Mouse (Mus musculus) spleen, postnatal 36 days (tissue): Measurements from ENCODE around the gene Kdm4b.

Experiments used
- DNase-seq, 2 experiments: peaks; one replicate each; pipeline ENCODE4 v3.0.0; 2022; ENCODE audit warnings: low spot score in 2 of 2, mixed read lengths in 1 of 2

The Kdm4b gene

DNA sequence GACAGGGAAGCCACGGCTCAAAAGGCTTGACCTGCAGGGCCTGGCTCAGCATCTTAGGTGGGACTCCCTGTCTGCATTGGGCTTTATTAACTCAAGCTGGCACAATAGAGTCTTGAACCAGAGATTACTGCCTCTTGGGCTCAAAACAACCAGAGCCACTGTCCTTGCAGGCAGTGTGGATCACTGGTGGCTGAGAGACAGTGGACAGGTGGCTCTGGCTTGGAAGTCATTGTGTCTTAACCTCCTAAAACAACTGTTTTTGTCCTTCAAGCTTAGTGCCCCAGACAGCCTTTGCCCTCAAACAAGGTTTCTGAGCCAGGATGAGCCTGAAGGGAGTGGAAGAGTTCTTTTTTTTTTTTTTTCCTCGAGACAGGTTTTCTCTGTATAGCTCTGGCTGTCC, 19.5 kb downstream of the Kdm4b start:
- DNase-seq: no peak

DNA sequence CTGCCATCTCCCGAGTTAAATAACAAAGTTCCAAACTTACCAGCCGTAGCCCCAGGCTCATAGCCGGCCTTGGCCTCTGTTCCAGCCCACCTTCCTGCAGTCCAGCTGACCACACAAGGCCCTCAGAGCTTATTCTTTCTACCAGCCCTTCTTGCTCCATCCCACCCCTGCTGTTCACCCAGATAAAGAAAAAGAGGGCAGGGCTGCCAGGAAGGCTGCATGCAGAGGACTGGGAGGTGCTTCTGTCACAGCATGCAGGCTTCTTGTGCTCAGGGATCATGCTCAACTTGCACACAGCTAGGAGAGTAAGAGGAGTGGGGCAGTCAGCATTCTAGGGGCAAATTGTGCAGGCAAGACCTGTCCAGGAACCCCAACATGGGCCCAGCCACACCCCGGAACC, 22.3 kb downstream of the Kdm4b start:
- DNase-seq: no peak

DNA sequence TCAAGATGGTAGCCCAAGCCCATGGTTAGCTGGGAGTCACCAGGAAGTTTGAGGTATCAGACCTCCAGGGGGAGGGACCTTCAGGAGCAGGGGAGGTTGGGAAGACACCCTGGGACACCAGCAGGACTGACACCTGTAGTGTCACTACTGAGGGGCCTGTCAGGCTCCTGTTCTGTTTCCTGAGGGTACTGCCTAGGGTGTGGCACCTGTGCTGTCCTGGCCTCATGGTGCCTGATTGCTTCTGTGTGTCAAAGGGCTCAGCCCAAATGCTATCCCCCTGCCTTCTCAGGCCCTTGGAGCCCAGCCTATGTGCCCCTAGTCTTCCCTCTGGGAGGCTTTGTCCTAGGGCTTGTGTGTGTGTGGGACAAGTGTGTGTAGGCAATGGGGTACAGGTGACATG, 22.7 kb downstream of the Kdm4b start:
- no peak for DNase-seq

DNA sequence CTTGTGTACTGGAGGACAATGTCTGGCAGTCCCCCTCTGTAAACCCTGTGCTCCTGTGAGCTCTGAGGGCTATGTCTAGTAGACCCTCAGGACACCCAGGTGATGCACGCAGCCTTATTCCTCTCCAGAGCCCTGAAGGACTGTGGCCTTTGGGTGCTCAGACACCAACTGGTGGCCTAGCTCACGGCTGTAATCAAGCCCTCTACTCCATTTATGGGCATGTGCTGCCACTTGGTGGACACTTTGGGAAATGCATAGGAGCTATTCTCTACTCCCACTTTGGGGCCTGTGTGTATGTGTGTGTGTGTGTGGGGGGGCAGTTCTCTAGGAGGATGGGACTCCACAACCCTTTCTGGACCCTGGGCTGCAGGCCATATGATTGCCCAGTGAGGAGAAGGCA, 24.8 kb downstream of the Kdm4b start:
- peak; percentile 69 to 70 for DNase-seq

GRCm38 (mm10) chr17:56356921-56357885, 31.3 kb downstream of the Kdm4b start:
- peak; percentile 51 to 58 for DNase-seq

GRCm38 (mm10) chr17:56359183-56359725, 33.4 kb downstream of the Kdm4b start:
- no peak for DNase-seq

GRCm38 (mm10) chr17:56359864-56360263, 34.0 kb downstream of the Kdm4b start:
- no peak for DNase-seq

- no peak for DNase-seq
These were observed 34.6 kb downstream of the Kdm4b start for GRCm38 (mm10) chr17:56360451-56360850.

DNA sequence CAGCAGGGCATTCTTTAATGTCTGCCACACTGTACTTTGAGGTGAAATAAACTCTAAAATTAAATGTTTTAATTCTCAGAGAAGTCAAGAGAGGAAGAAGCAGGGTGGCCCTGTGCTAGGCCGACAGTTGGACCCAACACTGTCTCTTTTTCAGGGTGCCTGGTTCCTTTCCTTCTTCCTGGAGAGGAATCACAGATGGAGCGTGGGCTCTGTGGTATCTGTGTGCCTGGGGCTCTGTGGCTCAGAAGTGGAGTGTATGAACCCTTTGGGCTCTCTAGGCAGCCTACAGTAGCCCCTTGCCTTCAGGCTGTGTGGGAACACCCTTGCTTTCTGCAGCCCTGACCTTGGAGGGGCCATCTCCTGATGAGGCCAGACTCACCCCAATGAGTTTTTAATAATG, 35.7 kb downstream of the Kdm4b start:
- no peak for DNase-seq

DNA sequence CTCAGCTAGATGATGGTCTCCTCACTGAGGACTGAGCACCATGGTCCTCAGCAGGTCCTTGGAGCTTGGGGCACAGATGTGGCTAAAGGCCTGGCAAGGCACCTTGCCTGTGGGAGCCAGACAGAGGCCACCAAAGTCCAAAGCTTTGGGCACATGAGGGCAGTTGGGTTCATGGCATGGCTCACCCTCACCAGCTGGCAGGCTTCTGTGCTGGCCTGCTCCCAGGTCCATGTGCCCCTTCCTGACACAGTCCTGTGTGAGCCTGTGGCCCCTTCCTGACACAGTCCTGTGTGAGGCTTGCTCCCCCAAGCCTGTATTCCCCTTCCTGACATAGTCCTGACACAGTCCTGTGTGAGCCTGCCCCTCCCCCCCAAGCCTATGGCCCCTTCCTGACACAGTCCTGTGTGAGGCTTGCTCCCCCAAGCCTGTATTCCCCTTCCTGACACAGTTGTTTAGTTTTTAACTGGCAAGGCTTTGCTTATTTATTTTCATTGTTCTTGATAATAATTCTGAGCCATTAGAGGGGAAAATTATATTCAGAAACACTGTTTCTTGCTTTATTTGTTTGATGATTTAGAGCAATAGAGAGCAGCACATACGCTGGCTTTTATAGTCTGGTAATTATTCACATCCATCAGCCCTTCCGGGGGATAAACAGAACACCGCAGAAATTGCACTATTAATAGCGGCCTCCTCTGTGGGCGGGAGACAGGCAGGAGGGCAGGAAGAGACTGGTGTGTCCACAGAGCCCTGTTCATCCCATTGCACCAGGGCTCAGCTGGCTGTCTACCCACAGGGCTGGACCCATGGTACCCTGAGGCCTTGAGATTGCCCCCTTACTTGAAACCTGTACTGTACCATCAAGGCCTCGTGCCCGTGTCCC, 40.2 kb downstream of the Kdm4b start:
- DNase-seq: no peak

GRCm38 (mm10) chr17:56368291-56368790, 42.5 kb downstream of the Kdm4b start:
- DNase-seq: no peak

DNA sequence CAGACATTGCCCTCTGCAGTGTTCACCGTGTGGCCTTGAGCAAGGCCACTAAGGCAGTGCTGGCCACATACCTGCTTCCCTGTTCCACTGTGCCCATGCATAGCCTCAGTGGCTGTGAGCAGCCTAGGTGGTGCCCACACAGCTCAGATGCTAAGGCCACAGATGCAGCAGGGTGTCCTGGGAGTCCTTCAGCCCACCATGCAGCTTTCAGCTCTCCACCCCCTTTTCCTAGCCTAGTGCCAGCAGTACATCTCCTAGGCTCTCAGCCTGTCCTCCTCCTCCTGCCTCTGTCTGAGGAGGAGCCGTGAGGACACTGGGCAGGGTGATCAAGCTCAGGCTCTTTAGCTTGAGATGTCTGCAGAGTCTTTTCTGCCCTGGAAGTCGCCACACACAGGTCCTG, 44.2 kb downstream of the Kdm4b start:
- DNase-seq: no peak

DNA sequence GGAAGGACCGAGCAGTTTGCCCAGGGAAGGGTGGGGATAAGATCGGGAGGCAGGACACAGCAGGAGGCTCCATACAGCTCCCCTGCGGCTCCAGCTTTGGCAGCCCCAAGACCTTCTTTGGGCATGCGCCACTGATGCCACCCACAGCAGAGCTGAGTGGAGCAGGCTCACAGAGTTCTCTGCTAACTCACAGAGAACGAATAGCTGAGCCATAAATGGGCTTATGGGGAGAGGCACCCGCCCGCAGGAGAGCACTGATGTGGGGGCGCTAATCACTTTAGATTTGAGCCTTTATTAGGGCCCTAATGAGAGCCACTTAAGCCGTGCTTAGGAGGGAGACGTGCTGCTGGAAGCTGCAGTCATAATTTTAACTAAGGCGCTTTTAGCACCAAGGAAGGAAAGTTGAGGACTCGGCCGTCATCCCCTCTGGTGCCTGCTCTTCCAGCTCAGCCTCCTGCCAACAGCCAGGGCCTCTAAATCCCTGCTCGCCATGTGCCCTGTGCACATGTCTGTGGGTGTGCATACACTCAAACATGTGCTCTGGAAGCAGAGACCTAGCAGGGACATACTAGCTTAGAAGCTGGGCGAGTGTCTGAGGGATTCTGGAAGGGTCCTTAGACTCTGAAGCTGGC, 45.3 kb downstream of the Kdm4b start:
- no peak for DNase-seq

- DNase-seq: no peak
These were observed 46.2 kb downstream of the Kdm4b start for GRCm38 (mm10) chr17:56372109-56372508.

GRCm38 (mm10) chr17:56373136-56374034, 47.5 kb downstream of the Kdm4b start:
- no peak for DNase-seq

DNA sequence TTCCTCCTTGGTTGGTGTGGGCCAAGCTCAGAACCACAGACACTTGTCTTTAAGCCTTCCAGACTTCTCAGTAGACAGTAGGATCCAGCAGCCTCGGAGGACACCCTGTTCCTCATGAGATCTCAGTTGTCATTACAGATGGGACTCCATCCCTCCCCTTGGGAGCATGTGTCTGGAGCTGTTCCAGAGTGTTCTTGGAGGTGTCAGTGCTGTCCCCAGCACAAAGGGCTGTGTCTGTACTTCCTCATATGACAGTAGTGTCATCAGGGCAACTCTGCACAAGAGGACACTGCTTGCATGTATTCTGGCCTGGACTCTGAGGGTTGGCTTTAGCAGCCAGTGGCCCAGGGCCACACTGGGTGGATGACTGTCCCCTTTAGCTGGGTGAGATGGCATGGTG, 49.0 kb downstream of the Kdm4b start:
- DNase-seq: no peak

- no peak for DNase-seq
These were observed 53.5 kb downstream of the Kdm4b start for GRCm38 (mm10) chr17:56379281-56379834.

- no peak for DNase-seq
These were observed 54.4 kb downstream of the Kdm4b start for GRCm38 (mm10) chr17:56380286-56380685.

DNA sequence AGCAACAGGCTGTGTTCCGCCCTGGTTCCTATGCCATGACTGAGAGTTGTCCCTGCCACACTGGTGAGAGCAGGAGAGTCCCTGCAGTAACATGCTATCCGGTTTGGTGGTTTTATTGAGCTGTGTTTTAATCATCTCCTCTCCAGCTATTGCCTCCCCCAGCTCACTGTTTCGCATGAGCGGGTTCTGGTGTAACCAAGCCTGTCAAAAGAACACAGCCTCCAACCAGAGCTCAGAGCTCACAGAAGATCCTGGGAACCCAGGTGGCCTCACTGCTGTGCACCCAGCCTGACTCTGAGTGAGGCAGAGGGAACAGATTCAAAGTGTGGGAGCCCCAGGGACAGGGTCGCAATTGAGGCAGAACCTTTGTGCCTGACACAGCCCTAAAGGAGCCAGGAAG, 55.3 kb downstream of the Kdm4b start:
- no peak for DNase-seq

DNA sequence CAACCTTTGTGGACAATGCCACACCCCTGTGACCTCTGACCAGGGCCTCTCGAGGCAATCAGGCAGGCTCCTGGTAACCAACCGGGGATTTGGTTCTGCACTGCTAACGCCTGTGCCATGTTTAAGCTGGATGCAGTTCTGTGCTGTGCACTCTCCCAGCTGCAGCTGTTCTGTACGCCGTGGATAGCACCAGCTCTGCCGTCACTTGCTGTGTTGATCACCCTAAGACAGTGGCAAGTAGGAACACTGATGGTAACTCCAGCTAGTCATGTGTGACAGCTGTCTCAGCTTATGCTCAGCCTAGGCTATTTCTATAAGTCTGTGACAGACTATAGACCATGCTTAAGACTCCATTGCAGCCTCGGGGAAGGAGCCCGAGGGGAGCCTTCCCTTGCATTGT, 57.1 kb downstream of the Kdm4b start:
- no peak for DNase-seq
